Mouse (Mus musculus) megakaryocyte, embryonic 14.5 days (primary cell): Measurements from ENCODE around the gene Sar1b.

Source experiments
- FLI1 ChIP-seq: IDR thresholded peaks from 2 replicates; pipeline ENCODE4 v1.6.1; 2012; ENCODE audit warnings: low read length, inconsistent platforms, mixed read lengths
- GATA1 ChIP-seq: IDR thresholded peaks from 3 replicates; pipeline ENCODE4 v1.6.1; 2012; ENCODE audit warnings: mixed read lengths, low read length, inconsistent platforms, borderline replicate concordance

- no peak for TF ChIP-seq FLI1
- TF ChIP-seq GATA1 = no peak
Observed at GRCm38 (mm10) chr11:51755621-51756311, 7.7 kb upstream of the Sar1b start.
